Mouse (Mus musculus) ES-Bruce4 (cell line): Measurements from ENCODE around the gene Atf7. TPM values are rescaled to one million over a fixed set of nuclear protein-coding genes. Genes with fewer than 3 reads are reported as not detected.

Experiments used
- H3K27ac ChIP-seq: 2 replicates; pipeline ENCODE4 v1.5.1; 2012; ENCODE audit warnings: low read length, inconsistent platforms; ENCODE audit not compliant: insufficient read depth
- H3K27me3 ChIP-seq: 2 replicates; pipeline ENCODE4 v1.6.1; 2012; ENCODE audit warnings: mild to moderate bottlenecking, low read length, inconsistent platforms; ENCODE audit not compliant: control insufficient read depth, poor library complexity, insufficient read depth, severe bottlenecking
- H3K36me3 ChIP-seq: 2 replicates; pipeline ENCODE4 v1.6.1; 2012; ENCODE audit warnings: inconsistent platforms, mild to moderate bottlenecking, low read length, moderate library complexity; ENCODE audit not compliant: control insufficient read depth, poor library complexity, insufficient read depth, severe bottlenecking
- H3K4me1 ChIP-seq: one replicate; pipeline ENCODE4 v1.8.1; 2011; ENCODE audit warnings: low read length; ENCODE audit not compliant: control insufficient read depth, insufficient read depth
- H3K4me3 ChIP-seq: 2 replicates; pipeline ENCODE4 v1.5.1; 2011; ENCODE audit warnings: low read depth, mild to moderate bottlenecking, low read length
- H3K9ac ChIP-seq: 2 replicates; pipeline ENCODE4 v1.6.1; 2012; ENCODE audit warnings: low read depth, mild to moderate bottlenecking, inconsistent platforms; ENCODE audit not compliant: poor library complexity, severe bottlenecking
- H3K9me3 ChIP-seq: replicated peaks from 2 replicates; pipeline ENCODE4 v1.6.1; 2012; ENCODE audit warnings: mild to moderate bottlenecking, low read length, inconsistent platforms; ENCODE audit not compliant: control insufficient read depth, poor library complexity, insufficient read depth, severe bottlenecking
- CTCF ChIP-seq: IDR thresholded peaks from one replicate; pipeline ENCODE4 v1.8.1; 2011; ENCODE audit warnings: low read depth, low read length
- EP300 ChIP-seq: IDR thresholded peaks from 2 replicates; pipeline ENCODE4 v1.6.1; 2011; ENCODE audit warnings: low read depth, low read length; ENCODE audit not compliant: insufficient read depth
- POLR2A ChIP-seq: IDR thresholded peaks from one replicate; pipeline ENCODE4 v1.8.1; 2011; ENCODE audit warnings: low read length; ENCODE audit not compliant: insufficient read depth
- polyA plus RNA-seq: library from polyadenylated mRNA; stranded (reverse); fragments of >200 nt; gene quantifications from 2 replicates; pipeline ENCODE4 v1.2.4, GENCODE M21; 2011; ENCODE audit warnings: low read depth; ENCODE audit not compliant: missing spikeins, insufficient read depth, insufficient read length

Atf7 gene
- polyA plus RNA-seq, 1 experiment = 40.2 TPM

DNA sequence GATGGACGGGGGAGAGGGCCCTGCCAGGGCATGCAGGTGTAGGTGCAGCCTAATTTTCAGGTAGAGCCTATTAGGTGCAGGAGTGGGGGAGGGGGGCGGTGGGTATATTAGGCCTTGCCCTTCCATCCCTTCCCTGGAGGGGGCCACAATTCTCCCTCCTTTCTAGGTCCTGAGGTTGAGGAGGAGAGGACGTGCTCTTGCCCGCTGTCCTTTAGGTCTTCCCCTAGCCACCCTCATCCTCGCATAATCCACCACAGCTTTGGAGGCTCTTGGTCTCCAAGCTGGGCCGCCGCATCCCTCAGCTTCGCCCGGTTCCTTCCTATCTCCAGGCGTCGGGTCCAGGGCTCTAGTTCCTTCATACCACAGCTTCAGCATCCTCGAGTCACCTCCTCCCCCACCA lies 109.0 kb downstream of the Atf7 start:
- H3K9me3 ChIP-seq = no peaks in the 10 kb centered on the region
- peak overlapping the region; percentile 67 for H3K4me3 ChIP-seq
- H3K27ac ChIP-seq = peak overlapping the region; percentile 63
- no peaks in the 10 kb centered on the region for H3K36me3 ChIP-seq
- H3K27me3 ChIP-seq = no peaks in the 10 kb centered on the region
- TF ChIP-seq EP300 (no peak), CTCF (no peak), POLR2A (peak; percentile 52)
- peaks cover 7% of the 10 kb centered on the region for H3K4me1 ChIP-seq
- peak overlapping the region; percentile 62 for H3K9ac ChIP-seq

- Histone ChIP-seq H3K4me1 (peaks cover 7% of the 10 kb centered on the region), H3K27ac (peak overlapping the region; percentile 63), H3K9ac (peak overlapping the region; percentile 62), H3K4me3 (peak overlapping the region; percentile 67), H3K9me3 (no peaks in the 10 kb centered on the region), H3K36me3 (no peaks in the 10 kb centered on the region), H3K27me3 (no peaks in the 10 kb centered on the region)
- no peak for TF ChIP-seq CTCF
- no peak for TF ChIP-seq POLR2A
- no peak for TF ChIP-seq EP300
These were observed 109.5 kb downstream of the Atf7 start for GRCm38 (mm10) chr15:102515791-102516190.

DNA sequence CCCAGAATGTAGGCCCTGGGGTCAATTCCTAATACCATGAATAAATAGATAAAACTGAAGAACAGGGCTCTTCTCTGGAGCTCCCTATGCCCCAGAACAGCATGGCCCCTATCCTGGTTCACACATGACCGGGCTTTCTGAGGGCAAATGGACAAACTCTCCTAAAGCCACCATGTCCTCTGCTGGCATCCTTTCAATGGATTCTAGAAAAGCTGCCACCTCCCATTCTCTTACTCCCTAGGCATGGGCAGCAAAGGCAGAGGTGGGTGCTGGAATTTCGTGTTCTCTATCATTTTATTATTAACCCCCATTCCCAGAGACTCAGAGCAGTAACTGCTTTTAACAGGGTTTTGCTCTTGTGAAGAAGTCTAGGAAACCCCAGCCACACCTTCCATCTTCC lies 110.0 kb downstream of the Atf7 start:
- Histone ChIP-seq H3K4me3 (no peak overlapping the region), H3K9me3 (no peaks in the 10 kb centered on the region), H3K36me3 (no peaks in the 10 kb centered on the region), H3K4me1 (peaks cover 7% of the 10 kb centered on the region), H3K27ac (no peak overlapping the region), H3K9ac (no peak overlapping the region), H3K27me3 (no peaks in the 10 kb centered on the region)
- no peak for TF ChIP-seq POLR2A
- TF ChIP-seq EP300 = no peak
- TF ChIP-seq CTCF = no peak

GRCm38 (mm10) chr15:102513004-102513403 lies 112.3 kb downstream of the Atf7 start:
- no peak for TF ChIP-seq EP300
- no peak for TF ChIP-seq POLR2A
- no peak for TF ChIP-seq CTCF
- H3K9ac ChIP-seq = no peak overlapping the region
- no peaks in the 10 kb centered on the region; the same call in 1 of the 2 replicates for H3K36me3 ChIP-seq
- H3K27me3 ChIP-seq = no peaks in the 10 kb centered on the region
- H3K4me1 ChIP-seq = peaks cover 7% of the 10 kb centered on the region
- H3K27ac ChIP-seq = no peak overlapping the region
- H3K9me3 ChIP-seq = no peaks in the 10 kb centered on the region
- no peak overlapping the region for H3K4me3 ChIP-seq

GRCm38 (mm10) chr15:102512471-102512870 lies 112.8 kb downstream of the Atf7 start:
- no peaks in the 10 kb centered on the region; the same call in 1 of the 2 replicates for H3K36me3 ChIP-seq
- H3K9me3 ChIP-seq = no peaks in the 10 kb centered on the region
- H3K9ac ChIP-seq = no peak overlapping the region
- no peak overlapping the region for H3K4me3 ChIP-seq
- H3K27me3 ChIP-seq = no peaks in the 10 kb centered on the region
- no peak overlapping the region for H3K27ac ChIP-seq
- TF ChIP-seq POLR2A (no peak), EP300 (no peak), CTCF (no peak)
- H3K4me1 ChIP-seq = peaks cover 7% of the 10 kb centered on the region

DNA sequence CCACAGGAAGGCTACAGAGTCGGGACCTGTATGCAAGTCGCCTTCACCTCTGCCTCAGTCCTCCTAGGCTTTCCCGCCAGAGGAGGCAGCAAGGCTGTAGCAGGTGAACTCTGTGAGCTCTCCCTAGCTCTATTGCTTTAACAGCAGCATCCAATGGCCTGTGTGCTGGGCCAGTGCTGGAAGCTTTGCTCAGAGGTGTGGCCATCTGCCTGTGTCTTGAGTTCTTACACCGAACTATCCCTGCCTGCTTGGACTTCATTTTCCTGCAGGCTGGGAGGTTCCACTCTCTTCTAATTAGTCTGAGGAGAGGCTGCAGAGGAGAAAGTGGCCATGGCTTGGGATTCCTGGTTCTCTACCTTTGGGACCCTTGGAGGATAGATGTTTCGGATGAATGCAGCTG lies 113.3 kb downstream of the Atf7 start:
- Histone ChIP-seq H3K9me3 (no peaks in the 10 kb centered on the region), H3K36me3 (no peaks in the 10 kb centered on the region; the same call in 1 of the 2 replicates), H3K27me3 (no peaks in the 10 kb centered on the region), H3K4me3 (no peak overlapping the region), H3K9ac (no peak overlapping the region), H3K27ac (no peak overlapping the region), H3K4me1 (peaks cover 7% of the 10 kb centered on the region)
- no peak for TF ChIP-seq CTCF
- TF ChIP-seq EP300 = no peak
- no peak for TF ChIP-seq POLR2A
